8 mouse cellular contexts compared by ENCODE assay signal in genomic region chr10:24712367-24712761, GRCm38 (mm10). TPM values are rescaled to one million over a fixed set of nuclear protein-coding genes. Genes with fewer than 3 reads are reported as not detected.
DNase-seq lines count a peak whose midpoint lies in the region; ATAC-seq and TF ChIP-seq lines count a peak whose summit lies in the region.

No protein-coding gene starts in this region.

- TF ChIP-seq POLR2A in embryonic fibroblast, embryonic 13.5 days (IDR thresholded peaks at IDR 0.05; ENCODE audit: low read depth, low read length) = no peak
- TF ChIP-seq POLR2A in small intestine, adult 2 months (IDR thresholded peaks at IDR 0.05; ENCODE audit: low read depth, low read length) = no peak

- H3K9me3 ChIP-seq in lung, embryonic 16.5 days (ENCODE audit: control insufficient read depth, low read length) = no peaks in the 10 kb centered on the region
- H3K9me3 ChIP-seq in limb, embryonic 15.5 days = no peaks in the 10 kb centered on the region

- WGBS in lung, embryonic 16.5 days = 6% methylated on average over 15 of the region's 15 CpGs
- WGBS in limb, embryonic 15.5 days = 18% methylated on average over 15 of the region's 15 CpGs
- WGBS in small intestine, adult 2 months = 5% methylated on average over 15 of the region's 15 CpGs

- no peaks in the 10 kb centered on the region for H3K27me3 ChIP-seq in lung, embryonic 16.5 days (ENCODE audit: control insufficient read depth, insufficient read depth, low read depth, low read length)
- no peaks in the 10 kb centered on the region for H3K27me3 ChIP-seq in limb, embryonic 15.5 days
- H3K27me3 ChIP-seq in small intestine, adult 2 months (ENCODE audit: control insufficient read depth, insufficient read depth, low read length) = no peaks in the 10 kb centered on the region

- peaks cover 8% of the 10 kb centered on the region for H3K4me1 ChIP-seq in lung, embryonic 16.5 days (replicated peaks; ENCODE audit: control insufficient read depth, insufficient read depth, low read length)
- H3K4me1 ChIP-seq in embryonic fibroblast, embryonic 13.5 days (ENCODE audit: control insufficient read depth, insufficient read depth, low read length) = peaks cover 3% of the 10 kb centered on the region
- H3K4me1 ChIP-seq in limb, embryonic 15.5 days = peaks cover 13% of the 10 kb centered on the region; the same call in 1 of the 2 replicates
- peaks cover 2% of the 10 kb centered on the region; the same call in 1 of the 2 replicates for H3K4me1 ChIP-seq in small intestine, adult 2 months (ENCODE audit: control insufficient read depth, insufficient read depth, insufficient read length, low read length)

- intact Hi-C loops in gastrocnemius, postnatal 14 days (cut with DNase I; ENCODE audit: low total_unique reads) = no loop called here

- peak overlapping the region; percentile 63 for H3K4me3 ChIP-seq in lung, embryonic 16.5 days (ENCODE audit: low read length)
- peak overlapping the region; percentile 42 for H3K4me3 ChIP-seq in embryonic fibroblast, embryonic 13.5 days (ENCODE audit: insufficient read depth, low read length)
- peak overlapping the region; percentile 66 for H3K4me3 ChIP-seq in limb, embryonic 15.5 days
- H3K4me3 ChIP-seq in small intestine, adult 2 months (ENCODE audit: low read depth, low read length) = peak overlapping the region; percentile 80

- ATAC-seq in lung, embryonic 16.5 days (ENCODE audit: low read depth) = no peak
- ATAC-seq in limb, embryonic 15.5 days (ENCODE audit: insufficient number of reproducible peaks, low FRiP score, low TSS enrichment, low read depth) = no peak

- no peak overlapping the region for H3K27ac ChIP-seq in lung, embryonic 16.5 days (ENCODE audit: low read length)
- H3K27ac ChIP-seq in embryonic fibroblast, embryonic 13.5 days (ENCODE audit: insufficient read depth, low read length) = no peak overlapping the region
- no peak overlapping the region for H3K27ac ChIP-seq in limb, embryonic 15.5 days
- peak overlapping the region; percentile 36 for H3K27ac ChIP-seq in small intestine, adult 2 months (ENCODE audit: insufficient read depth, low read depth, low read length)

- DNase-seq in lung, postnatal 36 days = no peak
- DNase-seq in urinary bladder, postnatal 4 days (ENCODE audit: low spot score in 2 of 2) = no peak
- no peak for DNase-seq in urinary bladder, adult 2 months (ENCODE audit: low spot score)
- no peak for DNase-seq in gastrocnemius, postnatal 14 days

- H3K4me2 ChIP-seq in lung, embryonic 16.5 days (ENCODE audit: low read depth, low read length) = peak overlapping the region; percentile 99
- H3K4me2 ChIP-seq in limb, embryonic 15.5 days = peak overlapping the region; percentile 91

- H3K9ac ChIP-seq in lung, embryonic 16.5 days (ENCODE audit: low read length) = peak overlapping the region; percentile 71
- H3K9ac ChIP-seq in limb, embryonic 15.5 days = peak overlapping the region; percentile 57; the same call in 1 of the 2 replicates

- TF ChIP-seq CTCF in embryonic fibroblast, embryonic 13.5 days (IDR thresholded peaks at IDR 0.05; ENCODE audit: borderline replicate concordance, insufficient read depth, low read length) = no peak
- TF ChIP-seq CTCF in small intestine, adult 2 months (IDR thresholded peaks at IDR 0.05; ENCODE audit: extremely low read depth, insufficient read length, insufficient replicate concordance, low read depth, low read length) = no peak

- H3K36me3 ChIP-seq in lung, embryonic 16.5 days (ENCODE audit: control insufficient read depth, insufficient read depth, low read length) = no peaks in the 10 kb centered on the region
- H3K36me3 ChIP-seq in limb, embryonic 15.5 days = no peaks in the 10 kb centered on the region
- no peaks in the 10 kb centered on the region for H3K36me3 ChIP-seq in small intestine, adult 2 months (ENCODE audit: control insufficient read depth, insufficient read depth, low read length)

RNA-seq across cellular contexts. Expression of gene Enpp1, which starts 0.4 kb away (rescaled TPM):
- polyA plus RNA-seq in lung, embryonic 16.5 days (2015; fragmentation: Nextera tagmentation; extraction: Ambion mirVana) = 2.1 and 2.9 TPM in 2 replicates
- 26.9 and 35.2 TPM in 2 replicates for polyA plus RNA-seq in embryonic fibroblast, embryonic 13.5 days (2011; ENCODE audit: insufficient read length, low read depth, missing spikeins)
- polyA plus RNA-seq in limb, embryonic 15.5 days (2015; fragmentation: Nextera tagmentation; extraction: Ambion mirVana) = 9.4 and 10.9 TPM in 2 replicates
- polyA plus RNA-seq in small intestine, adult 2 months (2012; rRNA removed) = 1.2 and 2.2 TPM in 2 replicates
- polyA plus RNA-seq in urinary bladder, adult 2 months (2012; rRNA removed) = 10.2 and 14.5 TPM in 2 replicates
- 1 to 10 TPM; 5.9 to 6.4 TPM for total RNA-seq in gastrocnemius, postnatal 14 days (2021)
